Mouse (Mus musculus): ENCODE measurements around the gene Rtp3. TPM values are rescaled to one million over a fixed set of nuclear protein-coding genes. Genes with fewer than 3 reads are reported as not detected.

Gene Rtp3
- polyA plus RNA-seq, 1 experiment from 2014 or later = not detected

GRCm38 (mm10) chr9:110947261-110947661 lies 43.1 kb downstream of the Rtp3 start:
- Histone ChIP-seq H3K36me3 (ENCODE audit: control insufficient read depth, insufficient read depth, low read length) (no peaks in the 10 kb centered on the region), H3K27me3 (ENCODE audit: control insufficient read depth, insufficient read depth, low read length) (peaks cover 26% of the 10 kb centered on the region)
- DNase-seq (ENCODE audit: low spot score) = peak; percentile 70

GRCm38 (mm10) chr9:110946548-110947044 lies 43.8 kb downstream of the Rtp3 start:
- Histone ChIP-seq H3K9me3 (ENCODE audit: control insufficient read depth, low read length) (no peaks in the 10 kb centered on the region), H3K9ac (ENCODE audit: low read length) (no peak overlapping the region; the same call in 1 of the 2 replicates), H3K27ac (ENCODE audit: low read depth, low read length) (no peak overlapping the region), H3K27me3 (ENCODE audit: control insufficient read depth, insufficient read depth, low read length) (peaks cover 24% of the 10 kb centered on the region), H3K36me3 (ENCODE audit: control insufficient read depth, insufficient read depth, low read length) (no peaks in the 10 kb centered on the region), H3K4me3 (ENCODE audit: low read depth, low read length) (no peak overlapping the region), H3K4me2 (ENCODE audit: low read depth, low read length, severe bottlenecking) (peak overlapping the region; percentile 34), H3K4me1 (replicated peaks; ENCODE audit: control insufficient read depth, insufficient read depth, low read length) (peaks cover 12% of the 10 kb centered on the region)
- ATAC-seq (replicated peaks; ENCODE audit: low FRiP score) (peak; percentile 51; the same call in 1 of the 2 replicates), DNase-seq (ENCODE audit: low spot score) (peak; percentile 64)
- WGBS = 3% methylated on average over 20 of the region's 20 CpGs

More at GRCm38 (mm10) chr9:110947261-110947661, 43.1 kb downstream of the Rtp3 start:
- 0 out of 2 replicates have a peak overlapping the region, but pooled peaks have one; percentile 41 for H3K27ac ChIP-seq (ENCODE audit: low read depth, low read length)
- H3K9me3 ChIP-seq (ENCODE audit: control insufficient read depth, low read length) = no peaks in the 10 kb centered on the region
- WGBS = 2% methylated on average over 6 of the region's 6 CpGs
- no peak overlapping the region; the same call in 1 of the 2 replicates for H3K9ac ChIP-seq (ENCODE audit: low read length)
- peak; percentile 64 for ATAC-seq (replicated peaks; ENCODE audit: low FRiP score)
- H3K4me3 ChIP-seq (ENCODE audit: low read depth, low read length) = no peak overlapping the region
- peaks cover 12% of the 10 kb centered on the region for H3K4me1 ChIP-seq (replicated peaks; ENCODE audit: control insufficient read depth, insufficient read depth, low read length)
- H3K4me2 ChIP-seq (ENCODE audit: low read depth, low read length, severe bottlenecking) = peak overlapping the region; percentile 34

- no peak within 1 kb of the TSS; the same call in 1 of the 2 replicates for H3K9ac ChIP-seq (ENCODE audit: low read length)
- H3K27ac ChIP-seq (ENCODE audit: low read depth, low read length) = no peak within 1 kb of the TSS
- no peak for DNase-seq (ENCODE audit: low spot score)
- no peaks in the 10 kb centered on the region for H3K9me3 ChIP-seq (ENCODE audit: control insufficient read depth, low read length)
- H3K4me3 ChIP-seq (ENCODE audit: low read depth, low read length) = no peak within 1 kb of the TSS
- no peak for ATAC-seq (replicated peaks; ENCODE audit: low FRiP score)
- peaks cover 12% of the 10 kb centered on the region for H3K4me1 ChIP-seq (replicated peaks; ENCODE audit: control insufficient read depth, insufficient read depth, low read length)
- H3K36me3 ChIP-seq (ENCODE audit: control insufficient read depth, insufficient read depth, low read length) = no peaks in the 10 kb centered on the region
- H3K27me3 ChIP-seq (ENCODE audit: control insufficient read depth, insufficient read depth, low read length) = peaks cover 24% of the 10 kb centered on the region
- H3K4me2 ChIP-seq (ENCODE audit: low read depth, low read length, severe bottlenecking) = peak within 1 kb of the TSS; percentile 34
- WGBS = 7% methylated on average over 11 of the region's 11 CpGs
Observed at GRCm38 (mm10) chr9:110945926-110946325, 44.5 kb downstream of the Rtp3 start, which contains the start of gene Tdgf1. Gene Tdgf1, minus strand, starts transcription at chr9:110946158.

DNA sequence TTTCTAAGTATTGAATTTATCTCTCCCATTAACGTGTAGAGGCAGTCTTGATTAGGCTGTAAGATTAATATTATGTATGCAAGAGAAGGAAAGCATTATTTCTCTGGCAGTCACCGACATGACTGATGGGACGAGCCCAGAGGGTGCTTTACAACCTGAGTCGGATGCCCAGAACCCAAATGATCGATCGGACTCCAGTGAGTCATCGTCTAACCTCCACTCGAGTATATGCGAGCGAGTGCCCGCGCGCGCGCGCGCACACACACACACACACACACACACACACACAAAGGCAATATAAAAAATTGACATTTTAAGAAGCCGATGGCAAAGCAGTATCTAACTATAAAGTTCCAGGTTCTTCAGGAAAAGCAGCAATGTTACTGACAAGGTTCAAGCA lies 45.0 kb downstream of the Rtp3 start:
- peaks cover 24% of the 10 kb centered on the region for H3K27me3 ChIP-seq (ENCODE audit: control insufficient read depth, insufficient read depth, low read length)
- peaks cover 12% of the 10 kb centered on the region for H3K4me1 ChIP-seq (replicated peaks; ENCODE audit: control insufficient read depth, insufficient read depth, low read length)
- H3K4me3 ChIP-seq (ENCODE audit: low read depth, low read length) = no peak overlapping the region
- WGBS = 26% methylated on average over 18 of the region's 18 CpGs
- H3K4me2 ChIP-seq (ENCODE audit: low read depth, low read length, severe bottlenecking) = no peak overlapping the region
- H3K9me3 ChIP-seq (ENCODE audit: control insufficient read depth, low read length) = no peaks in the 10 kb centered on the region
- no peak overlapping the region for H3K9ac ChIP-seq (ENCODE audit: low read length)
- DNase-seq (ENCODE audit: low spot score) (no peak), ATAC-seq (replicated peaks; ENCODE audit: low FRiP score) (no peak)
- no peaks in the 10 kb centered on the region for H3K36me3 ChIP-seq (ENCODE audit: control insufficient read depth, insufficient read depth, low read length)
- H3K27ac ChIP-seq (ENCODE audit: low read depth, low read length) = no peak overlapping the region

DNA sequence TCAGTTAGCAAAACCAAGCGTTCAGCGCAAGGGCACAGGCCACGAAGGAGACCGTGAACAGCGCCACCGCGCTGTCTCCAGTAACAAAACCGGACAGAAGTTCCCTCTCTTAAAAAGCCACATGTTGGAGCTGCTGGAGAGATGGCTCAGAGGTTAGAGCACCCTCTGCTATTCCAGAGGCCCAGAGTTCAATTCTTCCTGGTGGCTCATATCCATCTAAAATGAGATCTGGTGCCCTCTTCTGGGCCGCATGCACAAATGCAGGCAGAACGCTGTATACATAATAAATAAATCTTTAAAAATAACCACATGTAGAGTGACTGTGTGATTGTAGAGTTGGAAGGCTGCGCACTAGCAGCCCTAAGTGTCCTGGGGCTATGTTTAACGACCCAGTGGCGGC lies 46.1 kb downstream of the Rtp3 start:
- no peaks in the 10 kb centered on the region for H3K9me3 ChIP-seq (ENCODE audit: control insufficient read depth, low read length)
- no peaks in the 10 kb centered on the region for H3K36me3 ChIP-seq (ENCODE audit: control insufficient read depth, insufficient read depth, low read length)
- DNase-seq (ENCODE audit: low spot score) (no peak), ATAC-seq (replicated peaks; ENCODE audit: low FRiP score) (no peak)
- H3K27ac ChIP-seq (ENCODE audit: low read depth, low read length) = no peak overlapping the region
- H3K4me1 ChIP-seq (replicated peaks; ENCODE audit: control insufficient read depth, insufficient read depth, low read length) = peaks cover 12% of the 10 kb centered on the region
- WGBS = 34% methylated on average over 13 of the region's 13 CpGs
- no peak overlapping the region for H3K9ac ChIP-seq (ENCODE audit: low read length)
- H3K4me3 ChIP-seq (ENCODE audit: low read depth, low read length) = no peak overlapping the region
- H3K27me3 ChIP-seq (ENCODE audit: control insufficient read depth, insufficient read depth, low read length) = peaks cover 24% of the 10 kb centered on the region
- H3K4me2 ChIP-seq (ENCODE audit: low read depth, low read length, severe bottlenecking) = no peak overlapping the region

DNA sequence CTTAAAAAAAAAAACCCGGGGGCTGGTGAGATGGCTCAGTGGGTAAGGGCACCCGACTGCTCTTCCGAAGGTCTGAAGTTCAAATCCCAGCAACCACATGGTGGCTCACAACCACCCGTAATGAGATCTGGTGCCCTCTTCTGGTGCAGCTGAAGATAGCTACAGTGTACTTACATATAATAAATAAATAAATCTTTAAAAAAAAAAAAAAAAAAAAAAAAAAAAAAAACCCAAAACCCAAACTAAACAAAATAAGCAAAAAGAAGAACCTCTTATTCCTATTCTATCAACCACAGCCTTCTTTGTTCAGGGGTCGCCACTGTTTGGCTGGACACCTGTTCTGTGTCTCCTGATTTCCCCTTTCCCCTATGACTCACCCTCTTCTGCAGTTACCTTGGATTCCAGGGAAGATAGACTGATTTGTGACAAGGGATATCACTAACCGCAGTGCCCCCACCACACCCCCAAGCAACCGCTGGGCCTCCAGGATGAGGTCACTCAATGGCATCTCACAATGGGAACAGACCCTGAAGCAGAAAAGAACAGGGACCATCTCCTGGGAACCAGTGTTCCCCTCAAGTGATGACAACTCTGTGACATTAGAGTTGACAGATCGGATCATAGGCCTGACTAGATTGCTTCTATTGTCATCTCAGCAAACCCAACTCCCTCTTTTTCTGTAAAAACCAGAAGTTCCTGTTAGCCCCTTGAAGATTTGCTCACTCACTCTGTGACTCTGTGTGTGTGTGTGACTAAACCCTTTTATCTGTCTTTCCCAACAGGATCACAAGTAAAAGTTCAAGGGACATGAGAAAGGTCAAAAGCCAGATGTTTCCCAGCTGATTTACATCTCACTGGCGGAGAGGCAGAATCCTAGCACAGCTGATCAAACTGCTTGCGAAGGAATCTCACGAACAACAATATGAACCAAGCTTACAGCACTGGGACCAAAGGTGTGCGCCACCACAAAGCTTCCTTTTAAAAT lies 52.6 kb downstream of the Rtp3 start:
- Histone ChIP-seq H3K9ac (ENCODE audit: low read length) (no peak overlapping the region), H3K27ac (ENCODE audit: low read depth, low read length) (no peak overlapping the region), H3K9me3 (ENCODE audit: control insufficient read depth, low read length) (no peaks in the 10 kb centered on the region), H3K4me3 (ENCODE audit: low read depth, low read length) (no peak overlapping the region), H3K27me3 (ENCODE audit: control insufficient read depth, insufficient read depth, low read length) (no peaks in the 10 kb centered on the region; the same call in 1 of the 2 replicates), H3K4me1 (replicated peaks; ENCODE audit: control insufficient read depth, insufficient read depth, low read length) (no peaks in the 10 kb centered on the region), H3K36me3 (ENCODE audit: control insufficient read depth, insufficient read depth, low read length) (no peaks in the 10 kb centered on the region), H3K4me2 (ENCODE audit: low read depth, low read length, severe bottlenecking) (no peak overlapping the region)
- DNase-seq (ENCODE audit: low spot score) = no peak
- 76% methylated on average over 12 of the region's 12 CpGs for WGBS
- ATAC-seq (replicated peaks; ENCODE audit: low FRiP score) = no peak

GRCm38 (mm10) chr9:110935941-110936340 lies 54.4 kb downstream of the Rtp3 start:
- whole genome bisulfite sequencing = 88% methylated on average over 7 of the region's 7 CpGs
- Histone ChIP-seq H3K9ac (ENCODE audit: low read length) (no peak overlapping the region), H3K27me3 (ENCODE audit: control insufficient read depth, insufficient read depth, low read length) (no peaks in the 10 kb centered on the region), H3K4me3 (ENCODE audit: low read depth, low read length) (no peak overlapping the region), H3K9me3 (ENCODE audit: control insufficient read depth, low read length) (no peaks in the 10 kb centered on the region), H3K4me1 (replicated peaks; ENCODE audit: control insufficient read depth, insufficient read depth, low read length) (no peaks in the 10 kb centered on the region), H3K27ac (ENCODE audit: low read depth, low read length) (no peak overlapping the region), H3K36me3 (ENCODE audit: control insufficient read depth, insufficient read depth, low read length) (no peaks in the 10 kb centered on the region), H3K4me2 (ENCODE audit: low read depth, low read length, severe bottlenecking) (no peak overlapping the region)
- DNase-seq (ENCODE audit: low spot score) (no peak), ATAC-seq (replicated peaks; ENCODE audit: low FRiP score) (no peak)

Data from forebrain, embryonic 11.5 days (tissue).